Mouse (Mus musculus) layer of hippocampus, postnatal 10 days (tissue): ENCODE data around the gene Ankrd9. TPM values are rescaled to one million over a fixed set of nuclear protein-coding genes. Genes with fewer than 3 reads are reported as not detected.
A peak's percentile ranks its signal among the peaks of the same experiment; 100 is the strongest.

Experiments
- DNase-seq, 2 experiments: peaks; one replicate each; pipeline ENCODE4 v3.0.0; 2021; ENCODE audit warnings: low spot score in 2 of 2
- total RNA-seq, 2 experiments: library from RNA; stranded (reverse); gene quantifications; 2 replicates each; pipeline ENCODE4 v1.2.3; 2021

The Ankrd9 gene
- total RNA-seq, 2 experiments from 2014 or later = 8.2 to 9.6 TPM

GRCm38 (mm10) chr12:110991361-110992127 is 12.7 kb upstream of the Ankrd9 start:
- peak; percentile 69 to 73 for DNase-seq

GRCm38 (mm10) chr12:110990500-110990899 is 11.7 kb upstream of the Ankrd9 start:
- DNase-seq = no peak

- DNase-seq = no peak
Observed at GRCm38 (mm10) chr12:110989409-110989808, 10.6 kb upstream of the Ankrd9 start.

GRCm38 (mm10) chr12:110986536-110987425 is 7.9 kb upstream of the Ankrd9 start:
- DNase-seq = no peak

- DNase-seq = no peak
Observed at GRCm38 (mm10) chr12:110985141-110985540, 6.3 kb upstream of the Ankrd9 start.

- DNase-seq = no peak
Observed at GRCm38 (mm10) chr12:110984598-110984997, 5.8 kb upstream of the Ankrd9 start.

- DNase-seq = no peak
Observed at GRCm38 (mm10) chr12:110983714-110984113, 4.9 kb upstream of the Ankrd9 start.

- DNase-seq = no peak
Observed at GRCm38 (mm10) chr12:110983083-110983482, 4.2 kb upstream of the Ankrd9 start.

GRCm38 (mm10) chr12:110981736-110982135 is 2.9 kb upstream of the Ankrd9 start:
- no peak for DNase-seq

GRCm38 (mm10) chr12:110979808-110980207 is 968 bp upstream of the Ankrd9 start:
- no peak for DNase-seq

- peak in 1 of 2 experiments; percentile 24 for DNase-seq
Observed at GRCm38 (mm10) chr12:110977896-110978606, 789 bp downstream of the Ankrd9 start.

GRCm38 (mm10) chr12:110977345-110977733 is 1.5 kb downstream of the Ankrd9 start:
- no peak for DNase-seq

GRCm38 (mm10) chr12:110976589-110977344 is 2.1 kb downstream of the Ankrd9 start:
- DNase-seq = no peak

GRCm38 (mm10) chr12:110975838-110976468 is 2.9 kb downstream of the Ankrd9 start:
- DNase-seq = no peak

- no peak for DNase-seq
Observed at GRCm38 (mm10) chr12:110975385-110975784, 3.5 kb downstream of the Ankrd9 start.

GRCm38 (mm10) chr12:110974726-110975125 is 4.1 kb downstream of the Ankrd9 start:
- no peak for DNase-seq

- DNase-seq = no peak
Observed at GRCm38 (mm10) chr12:110974295-110974694, 4.5 kb downstream of the Ankrd9 start.

- DNase-seq = no peak
Observed at GRCm38 (mm10) chr12:110973829-110974228, 5.0 kb downstream of the Ankrd9 start.

GRCm38 (mm10) chr12:110971972-110972371 is 6.9 kb downstream of the Ankrd9 start:
- DNase-seq = no peak

GRCm38 (mm10) chr12:110970408-110970807 is 8.4 kb downstream of the Ankrd9 start:
- DNase-seq = no peak
